Mouse (Mus musculus) brain, embryonic 14.5 days (tissue): ENCODE data around the gene Dcaf6.

Experiments
- CTCF ChIP-seq: fragments of 200-500 bp; IDR thresholded peaks from 2 replicates; pipeline ENCODE4 v1.5.1; 2012; ENCODE audit warnings: inconsistent platforms, mild to moderate bottlenecking, moderate library complexity, borderline replicate concordance; ENCODE audit not compliant: insufficient read depth, insufficient read length; ENCODE audit errors: extremely low read depth
- POLR2A ChIP-seq: fragments of 200-500 bp; IDR thresholded peaks from 2 replicates; pipeline ENCODE4 v1.6.1; 2012; ENCODE audit warnings: mild to moderate bottlenecking, inconsistent platforms, borderline replicate concordance; ENCODE audit not compliant: poor library complexity, insufficient read depth, insufficient read length, severe bottlenecking; ENCODE audit errors: extremely low read depth

- no peak for TF ChIP-seq CTCF
- TF ChIP-seq POLR2A = no peak
Observed at GRCm38 (mm10) chr1:165486108-165486507, 25.8 kb upstream of the Dcaf6 start.
